Mouse (Mus musculus) embryo, embryonic 10 days (tissue): Measurements from ENCODE around the gene Unc93a2.
"Not testable (repeated sequence)": the region's sequence is repeated elsewhere in the genome, so short reads cannot be mapped to it uniquely, and the experiment has no call there.

ENCODE experiments used
- DNase-seq: peaks from one replicate; pipeline ENCODE4 v3.0.0-alpha.2; 2015; ENCODE audit warnings: low spot score

The Unc93a2 gene

DNA sequence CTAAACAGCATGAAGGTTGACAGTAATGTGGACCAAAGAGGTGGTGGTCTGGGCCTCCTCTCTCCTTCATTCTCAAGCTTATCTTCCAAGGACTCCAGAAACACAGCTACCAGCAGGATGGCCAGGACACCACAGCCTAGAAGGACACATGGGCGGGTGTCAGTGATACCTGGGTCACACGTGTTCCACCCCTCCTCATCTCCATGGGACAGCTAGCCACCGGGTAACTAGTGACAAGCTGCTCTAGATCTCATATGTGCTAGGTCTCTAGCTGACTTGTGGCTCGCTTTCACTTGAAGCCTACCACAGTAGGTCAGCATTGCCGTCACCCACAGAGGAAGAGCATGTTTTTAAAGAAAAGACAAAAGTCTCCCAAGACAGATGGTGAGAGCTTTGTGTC lies 13.4 kb downstream of the Unc93a2 start, which contains the start of gene Gm49630:
Gene Gm49630 (minus strand): TSS at position 101 of the 400 bp plus-strand sequence.
- DNase-seq: not testable (repeated sequence)

DNA sequence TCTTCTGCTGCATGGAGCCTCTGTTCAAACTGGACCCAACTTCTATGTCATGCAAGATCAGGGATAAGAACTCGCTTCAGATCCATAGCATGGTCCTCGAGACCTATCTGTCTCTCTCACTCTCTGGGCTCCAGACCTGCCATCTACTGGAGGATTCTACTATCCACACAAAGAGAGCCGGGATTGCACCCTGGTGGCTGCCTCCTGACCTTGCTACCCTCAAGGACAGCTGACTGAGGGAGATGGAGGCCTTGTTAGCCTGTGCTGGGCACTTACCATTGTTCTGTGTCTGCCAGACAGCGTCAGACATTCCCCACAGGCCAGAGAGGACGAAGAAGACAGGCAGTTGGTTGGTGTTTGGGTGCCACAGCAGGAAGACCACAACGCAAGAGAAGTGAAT lies 15.9 kb downstream of the Unc93a2 start:
- not testable (repeated sequence) for DNase-seq

DNA sequence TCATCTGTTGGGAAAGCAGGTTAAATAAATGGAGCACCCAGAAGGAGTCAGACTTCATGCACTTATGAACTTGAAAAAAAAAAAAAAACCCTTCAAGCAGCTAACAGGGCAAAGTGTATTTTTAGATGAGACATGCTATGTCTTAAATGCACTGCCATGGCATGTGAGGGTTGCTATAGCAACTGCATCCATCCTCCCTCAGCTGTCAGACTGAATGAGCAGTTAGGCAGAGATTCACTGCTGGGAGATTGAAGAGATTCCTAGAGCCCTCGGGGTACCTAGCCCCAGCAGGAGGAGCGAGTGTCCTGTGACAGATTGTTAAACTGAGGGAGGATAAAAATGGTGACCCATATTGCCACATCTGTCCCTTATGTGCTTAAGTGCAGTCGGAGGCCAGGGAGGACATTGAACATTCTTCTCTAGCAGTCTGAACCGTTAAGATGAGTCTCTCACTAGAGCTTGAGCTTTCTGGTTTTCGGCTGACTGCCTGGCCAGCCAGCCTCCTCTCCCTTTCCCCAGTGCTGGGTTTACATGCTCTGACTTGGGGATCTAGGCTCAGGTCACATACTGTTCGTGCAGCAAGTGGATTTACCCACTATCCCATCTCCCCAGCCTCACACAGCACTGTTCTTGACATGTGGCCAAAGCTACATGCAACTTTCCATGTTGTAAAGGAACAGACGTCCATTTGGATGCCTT lies 18.4 kb downstream of the Unc93a2 start:
- not testable (repeated sequence) for DNase-seq

DNA sequence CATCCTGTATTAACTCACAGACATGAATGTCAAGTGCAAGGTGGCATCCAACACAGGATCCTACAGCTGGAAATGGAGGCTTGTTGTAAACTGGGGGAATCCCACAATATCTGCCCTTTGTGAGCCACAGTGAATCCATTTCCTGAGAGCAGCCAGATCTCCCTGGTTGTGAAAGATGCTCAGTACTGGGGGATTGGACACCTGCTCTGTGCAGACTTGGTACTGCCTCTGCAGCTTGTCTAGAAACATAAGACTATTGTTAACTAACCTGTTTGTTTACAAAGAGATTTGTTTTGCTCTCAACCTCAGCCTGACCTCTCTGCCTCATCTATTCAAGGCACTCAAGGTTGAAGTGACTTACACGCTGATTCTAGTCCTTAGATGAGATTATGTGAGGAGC lies 19.0 kb downstream of the Unc93a2 start:
- not testable (repeated sequence) for DNase-seq

DNA sequence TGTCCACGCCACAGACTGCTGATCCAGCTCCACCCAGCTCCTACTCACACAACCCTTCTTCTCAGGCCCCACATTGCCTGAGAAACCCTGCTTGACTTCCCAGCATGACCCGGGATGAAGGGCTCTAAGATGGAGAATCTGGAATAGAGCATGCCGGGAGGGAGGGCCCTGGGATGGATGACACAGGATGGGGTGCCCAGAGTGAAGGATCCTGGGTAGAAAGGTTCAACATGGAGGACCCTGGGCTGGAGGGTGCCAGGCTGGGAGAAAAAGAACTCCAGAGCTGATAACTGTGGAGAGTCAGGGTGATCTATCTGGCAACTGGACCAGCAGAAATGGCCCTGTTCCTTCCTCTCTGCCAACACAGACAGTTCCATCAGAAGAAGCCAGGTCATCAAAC lies 19.6 kb downstream of the Unc93a2 start:
- not testable (repeated sequence) for DNase-seq

DNA sequence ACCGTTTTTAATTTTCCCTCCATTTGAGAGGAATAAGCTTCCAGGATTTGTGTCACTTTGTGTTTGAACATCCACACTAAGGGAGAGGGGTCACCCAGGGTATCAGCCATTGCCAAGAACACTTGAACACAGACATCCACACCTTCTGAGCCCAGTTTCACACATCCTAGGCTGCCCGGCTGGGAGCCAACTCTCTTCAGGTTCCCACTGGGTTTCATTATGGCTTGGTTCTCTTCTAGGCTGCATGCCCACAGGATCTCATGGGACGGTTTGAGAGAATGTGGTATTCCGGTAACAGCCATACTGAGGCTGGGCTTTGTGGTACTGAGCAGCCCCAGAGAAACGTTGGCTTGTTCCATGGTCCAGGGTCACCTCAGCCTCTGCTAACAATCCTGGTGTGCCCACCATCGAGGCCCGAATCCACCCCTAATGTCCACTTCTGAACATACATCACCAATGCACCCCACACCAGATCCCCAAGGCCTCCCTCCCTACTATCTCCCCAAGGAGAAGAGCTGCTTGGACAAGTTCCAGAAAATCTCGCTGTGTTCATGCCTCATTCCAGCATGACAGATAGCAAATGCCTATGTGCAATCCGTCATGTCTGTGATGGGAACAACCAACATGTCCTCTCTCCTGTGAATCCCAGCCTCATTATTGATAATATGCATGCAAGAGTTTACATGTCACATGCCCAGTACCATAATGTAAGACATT lies 24.4 kb downstream of the Unc93a2 start:
- DNase-seq: not testable (repeated sequence)

DNA sequence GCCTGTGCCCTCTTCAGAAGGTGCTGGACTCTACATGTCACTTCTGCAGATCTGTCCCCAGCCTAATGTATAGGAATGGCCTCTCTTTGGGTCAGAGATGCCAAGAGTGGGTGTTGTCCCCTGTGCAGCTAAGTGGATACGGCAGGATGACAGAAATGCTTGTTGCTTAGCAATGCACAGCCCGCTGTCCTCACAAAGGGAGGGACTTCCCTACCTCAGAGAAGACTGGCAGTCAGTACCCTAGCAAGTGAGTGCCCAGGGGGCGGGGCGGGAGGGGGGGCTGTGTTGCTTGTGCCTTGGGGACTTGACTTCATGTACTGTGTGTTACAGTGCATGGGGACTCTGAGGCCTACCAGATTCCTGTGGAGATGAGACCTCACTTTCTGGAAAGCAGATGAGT lies 25.5 kb downstream of the Unc93a2 start:
- not testable (repeated sequence) for DNase-seq

DNA sequence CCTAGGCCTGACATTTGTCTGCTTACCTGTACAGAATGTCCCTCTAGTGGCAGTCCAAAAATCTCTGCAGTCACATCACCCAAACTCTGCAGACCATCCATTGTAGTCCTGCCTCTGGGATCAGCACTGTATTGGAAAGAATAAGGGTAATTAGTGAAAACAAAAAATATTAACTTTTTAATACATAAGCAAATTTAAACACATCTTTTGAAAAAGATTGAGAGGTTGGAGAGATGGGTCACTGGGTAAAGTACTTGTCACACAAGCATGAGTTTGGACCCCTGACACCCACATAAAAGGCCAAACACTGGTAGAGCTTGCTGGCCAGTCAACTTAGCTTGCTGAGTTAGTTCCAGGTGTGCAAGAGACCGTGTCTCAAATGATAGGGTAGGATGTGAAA lies 32.7 kb downstream of the Unc93a2 start, which contains the start of gene Ttll2:
Gene Ttll2 (minus strand): TSS at position 101 of the 400 bp plus-strand sequence.
- DNase-seq: not testable (repeated sequence)

DNA sequence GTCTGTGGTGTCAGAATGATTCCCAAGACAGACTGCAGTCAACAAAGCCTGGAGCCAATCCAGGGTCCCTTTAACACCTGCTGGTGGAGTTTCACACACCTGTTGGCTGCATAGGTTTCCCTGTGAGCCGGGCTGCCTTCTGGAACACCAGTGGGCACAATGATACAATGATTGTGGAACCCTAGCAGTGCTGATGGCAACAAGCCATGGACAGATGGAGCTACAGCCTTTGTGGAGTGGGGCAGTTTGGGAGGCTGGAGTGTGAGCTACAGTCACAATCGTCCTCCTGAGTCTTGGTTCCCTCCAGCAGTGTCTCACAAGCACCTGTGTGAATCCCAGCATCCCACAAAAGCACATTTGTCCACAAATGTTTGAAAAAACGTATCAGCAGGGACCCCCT lies 36.5 kb downstream of the Unc93a2 start:
- not testable (repeated sequence) for DNase-seq

DNA sequence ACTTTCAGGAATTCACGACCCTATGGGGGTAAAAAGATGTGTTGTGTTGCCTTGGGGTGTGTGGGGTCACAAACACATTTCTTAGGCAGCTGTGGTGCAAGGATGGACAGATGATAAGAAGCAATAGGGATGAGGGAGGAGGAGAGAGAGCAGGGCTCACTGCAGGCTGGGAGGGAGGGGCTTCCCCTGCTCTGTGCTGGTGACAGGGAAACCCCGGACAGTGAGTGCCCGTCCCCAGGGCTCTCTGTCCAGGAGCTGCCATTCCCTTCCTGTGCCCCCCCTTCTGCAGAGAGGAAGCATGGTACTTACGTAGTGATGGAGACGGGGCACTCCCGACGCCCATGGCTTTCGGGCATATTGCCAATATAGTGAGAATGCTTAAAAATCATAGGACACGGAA lies 47.9 kb downstream of the Unc93a2 start:
- not testable (repeated sequence) for DNase-seq

DNA sequence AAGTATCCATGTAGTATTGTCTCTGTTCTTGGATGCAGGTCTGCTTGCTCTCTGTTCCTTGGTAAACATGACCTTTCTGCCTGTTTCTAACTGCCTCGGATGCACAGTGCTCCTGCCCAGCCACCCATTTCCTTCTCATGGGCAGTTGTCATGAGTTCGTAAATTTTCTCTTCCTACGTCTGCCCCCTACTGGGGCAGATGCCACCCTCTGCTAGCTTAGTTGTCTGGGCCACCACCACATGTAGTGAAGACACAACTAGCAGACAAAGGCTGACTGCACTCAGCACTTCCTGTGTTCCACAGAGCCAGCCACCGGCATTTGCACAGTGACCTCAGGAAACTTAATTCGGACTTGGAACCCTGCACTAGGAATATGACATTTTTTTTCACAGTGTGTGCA lies 52.5 kb downstream of the Unc93a2 start:
- DNase-seq: not testable (repeated sequence)

DNA sequence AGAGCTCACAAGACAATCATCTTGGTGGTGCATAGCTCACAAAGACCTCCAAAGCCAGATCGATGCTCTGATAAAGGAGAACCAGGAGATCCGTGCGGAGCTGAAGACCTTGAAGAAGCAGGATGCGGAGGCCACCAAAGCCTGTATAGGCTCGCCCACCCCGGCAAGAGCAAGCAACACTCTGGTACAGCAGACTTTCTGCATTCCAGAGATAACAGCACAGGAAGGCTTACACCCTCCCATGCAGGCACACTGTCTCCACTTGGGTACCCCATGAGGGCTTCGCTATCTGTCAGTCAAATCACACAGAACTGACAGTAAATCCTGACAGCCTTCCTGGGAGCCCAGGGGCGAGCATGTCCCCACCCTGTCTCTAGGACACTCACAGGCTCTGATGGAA lies 58.8 kb downstream of the Unc93a2 start:
- DNase-seq: not testable (repeated sequence)

DNA sequence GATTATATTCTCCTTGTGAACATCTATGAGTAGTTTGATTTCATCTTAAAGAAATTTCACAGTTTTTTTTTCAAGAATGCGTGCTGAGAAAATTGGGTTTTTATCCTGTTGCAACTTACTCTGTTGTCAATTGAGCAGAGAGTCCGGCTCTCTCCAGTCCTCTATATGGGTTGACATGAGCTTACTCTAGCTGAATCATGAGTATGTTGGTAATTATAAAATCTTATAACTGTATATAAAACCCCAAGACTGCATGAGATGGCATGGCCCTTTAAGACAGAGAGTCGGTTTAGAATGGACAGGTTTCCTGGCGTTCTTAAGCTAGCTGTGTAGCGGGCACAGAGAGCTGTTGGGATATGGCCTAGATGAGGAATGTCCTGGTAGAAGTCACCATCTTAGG lies 60.9 kb downstream of the Unc93a2 start, which contains the start of gene Tcp10a:
Gene Tcp10a (plus strand): TSS at position 301 of the 400 bp plus-strand sequence.
- DNase-seq: not testable (repeated sequence)

DNA sequence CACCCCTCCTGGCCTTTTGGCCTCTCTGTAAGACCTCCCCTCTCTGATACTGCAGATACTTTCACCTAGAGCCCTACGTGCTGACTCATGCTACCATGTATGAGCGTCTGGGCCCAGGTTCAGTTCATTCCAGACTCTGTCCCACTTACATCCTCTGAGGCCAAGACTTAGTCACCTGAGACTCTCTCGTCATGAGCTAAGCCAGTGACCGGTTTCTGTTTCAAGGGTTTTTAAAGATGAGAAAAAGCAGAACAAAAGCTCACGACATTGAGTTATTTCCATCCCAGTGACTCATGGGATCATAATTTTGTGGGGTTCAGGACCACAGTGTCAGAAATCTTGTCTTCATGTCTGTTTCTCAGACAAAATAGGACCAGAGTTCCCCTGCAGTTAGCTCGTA lies 65.5 kb downstream of the Unc93a2 start:
- not testable (repeated sequence) for DNase-seq

DNA sequence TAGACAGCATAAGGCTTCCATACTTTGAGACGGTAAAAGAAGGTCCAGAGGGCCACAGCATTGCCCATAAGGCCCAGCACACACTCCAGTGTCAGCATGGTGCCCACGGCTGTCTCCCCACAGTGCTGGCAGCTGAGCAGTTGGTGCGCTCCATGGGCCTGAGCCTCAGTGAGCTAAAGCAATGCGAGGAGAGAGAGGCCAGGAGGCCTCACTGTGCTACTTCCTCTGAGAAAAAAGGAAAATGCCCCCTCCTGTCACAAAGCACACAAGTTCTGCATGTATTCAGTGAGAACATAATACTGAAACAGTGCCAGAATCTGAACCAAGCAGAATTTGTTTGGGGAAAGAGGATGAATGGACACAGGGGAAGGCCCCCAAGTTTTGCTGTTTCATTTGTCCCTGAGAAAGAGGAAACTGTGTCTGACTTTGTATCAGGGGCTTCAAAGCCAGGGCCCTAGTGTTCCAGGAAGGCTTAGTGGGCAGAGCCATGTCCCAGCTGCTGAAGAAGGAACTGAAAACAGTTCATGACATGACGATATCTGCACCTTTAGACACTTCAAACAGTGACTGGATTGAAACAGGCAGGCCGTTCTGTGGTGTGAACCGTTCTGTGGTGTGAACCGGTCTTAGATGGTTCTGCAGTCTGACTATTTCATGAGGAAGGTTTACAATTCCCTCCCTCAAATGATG lies 69.4 kb downstream of the Unc93a2 start:
- not testable (repeated sequence) for DNase-seq
